Mouse (Mus musculus): ENCODE data around the gene Hand2. TPM values are rescaled to one million over a fixed set of nuclear protein-coding genes. Genes with fewer than 3 reads are reported as not detected.
A peak's percentile ranks its signal among the peaks of the same experiment; 100 is the strongest.

The Hand2 gene
- polyA plus RNA-seq, 1 experiment from 2014 or later: 9.4 TPM

DNA sequence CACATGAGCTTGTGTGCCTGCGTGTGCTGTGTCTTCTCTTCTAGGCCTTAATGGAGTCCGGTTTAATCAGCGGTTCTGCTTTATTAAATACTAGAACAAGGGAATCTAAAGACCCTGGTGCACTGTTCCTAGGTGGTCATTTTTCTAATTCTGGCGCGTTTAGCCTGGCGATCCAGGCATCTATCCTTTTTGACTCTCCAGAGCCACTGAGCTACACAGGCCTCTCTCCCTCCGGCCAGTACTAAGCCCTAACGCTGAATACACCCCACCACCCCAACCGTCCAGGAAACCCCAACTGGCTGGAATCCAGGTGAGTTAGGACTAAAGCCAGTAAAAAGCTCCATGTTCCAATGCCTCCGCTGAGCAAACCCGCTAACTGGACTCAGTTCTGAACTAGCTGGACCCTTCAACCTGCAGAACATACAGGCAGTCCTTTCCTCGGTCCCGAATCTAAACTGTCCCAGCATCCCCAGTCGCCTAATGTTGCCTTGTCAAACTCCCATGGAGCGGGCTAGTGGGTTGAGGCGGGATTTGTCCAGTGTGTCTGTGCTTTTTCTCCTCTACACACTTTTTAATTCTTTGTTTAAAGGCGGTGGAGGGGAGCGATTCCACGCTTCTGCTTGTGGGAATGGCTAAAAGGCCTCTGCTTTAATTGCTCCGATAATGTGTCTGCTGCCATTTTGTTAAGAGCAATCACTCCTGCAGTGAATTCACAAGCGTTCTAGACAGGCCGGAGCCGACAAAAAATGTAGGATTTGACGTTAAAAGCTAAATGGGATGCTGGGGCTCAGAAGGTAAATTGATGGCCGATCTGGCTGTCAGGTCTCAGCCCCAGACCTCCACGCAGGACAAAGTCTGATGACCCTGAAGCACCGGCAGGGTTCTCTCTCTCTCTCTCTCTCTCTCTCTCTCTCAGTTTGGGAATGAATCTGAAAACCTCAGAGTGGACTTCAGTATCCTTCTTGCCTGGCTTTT, 5.6 kb downstream of the Hand2 start:
- Histone ChIP-seq H3K4me3 (replicated peaks) (peak overlapping the region; percentile 35), H3K27me3 (replicated peaks) (peaks cover 53% of the 10 kb centered on the region), H3K4me2 (peak overlapping the region; percentile 57), H3K9ac (no peak overlapping the region), H3K36me3 (no peaks in the 10 kb centered on the region), H3K4me1 (peaks cover 14% of the 10 kb centered on the region; the same call in 1 of the 2 replicates), H3K9me3 (no peaks in the 10 kb centered on the region), H3K27ac (peak overlapping the region; percentile 78)
- ATAC-seq (ENCODE audit: insufficient read depth, low FRiP score, low read depth): no peak
- WGBS: 26% methylated on average over 27 of the region's 27 CpGs

DNA sequence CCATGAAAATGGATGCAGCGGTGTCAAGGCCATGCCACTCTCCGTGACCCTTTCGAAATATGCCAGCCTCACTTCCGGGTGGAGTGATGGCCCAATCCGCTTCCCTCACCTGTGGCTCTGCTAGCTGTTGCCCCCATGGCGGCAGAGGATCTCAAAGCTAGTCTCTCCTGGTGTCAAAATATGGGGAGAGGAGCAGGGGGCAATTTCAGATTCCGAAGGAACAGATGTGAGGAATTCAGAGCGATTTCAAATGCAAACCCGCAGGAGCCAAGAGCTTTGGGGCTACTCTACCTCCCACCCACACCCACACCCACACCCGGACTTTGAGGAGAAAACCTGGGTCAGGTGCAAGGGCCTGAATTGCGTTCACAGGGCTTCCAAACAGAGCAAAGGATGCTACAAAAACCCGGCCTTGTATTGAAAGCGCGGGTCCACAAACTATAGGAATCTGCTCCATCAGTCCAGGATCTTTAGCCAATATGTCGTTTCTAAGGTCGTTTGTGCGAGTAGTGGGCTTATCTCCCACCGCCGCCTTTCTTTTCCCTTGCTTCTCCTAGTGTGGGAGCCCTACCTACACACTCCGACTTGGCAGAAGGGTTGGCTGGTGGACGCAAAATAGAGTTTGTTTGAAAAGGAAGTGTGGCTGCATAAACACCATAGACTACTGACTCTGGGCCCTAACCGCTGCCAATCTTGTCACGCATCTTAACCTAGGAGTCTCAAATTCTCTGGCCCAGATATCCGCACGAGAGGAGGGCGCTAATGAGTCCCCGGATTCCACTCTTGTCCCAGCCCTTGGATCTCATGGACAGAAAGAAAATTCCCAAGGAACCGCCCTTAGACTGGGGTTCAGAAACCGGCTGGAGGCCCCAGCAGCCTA, 6.7 kb downstream of the Hand2 start:
- H3K4me1 ChIP-seq: peaks cover 9% of the 10 kb centered on the region; the same call in 1 of the 2 replicates
- H3K4me3 ChIP-seq (replicated peaks): peak overlapping the region; percentile 35
- H3K36me3 ChIP-seq: no peaks in the 10 kb centered on the region
- H3K27ac ChIP-seq: peak overlapping the region; percentile 78
- no peak overlapping the region for H3K9ac ChIP-seq
- ATAC-seq (ENCODE audit: insufficient read depth, low FRiP score, low read depth): no peak
- peak overlapping the region; percentile 57 for H3K4me2 ChIP-seq
- WGBS: 15% methylated on average over 29 of the region's 29 CpGs
- peaks cover 41% of the 10 kb centered on the region; the same call in 1 of the 2 replicates for H3K27me3 ChIP-seq (replicated peaks)
- H3K9me3 ChIP-seq: no peaks in the 10 kb centered on the region

DNA sequence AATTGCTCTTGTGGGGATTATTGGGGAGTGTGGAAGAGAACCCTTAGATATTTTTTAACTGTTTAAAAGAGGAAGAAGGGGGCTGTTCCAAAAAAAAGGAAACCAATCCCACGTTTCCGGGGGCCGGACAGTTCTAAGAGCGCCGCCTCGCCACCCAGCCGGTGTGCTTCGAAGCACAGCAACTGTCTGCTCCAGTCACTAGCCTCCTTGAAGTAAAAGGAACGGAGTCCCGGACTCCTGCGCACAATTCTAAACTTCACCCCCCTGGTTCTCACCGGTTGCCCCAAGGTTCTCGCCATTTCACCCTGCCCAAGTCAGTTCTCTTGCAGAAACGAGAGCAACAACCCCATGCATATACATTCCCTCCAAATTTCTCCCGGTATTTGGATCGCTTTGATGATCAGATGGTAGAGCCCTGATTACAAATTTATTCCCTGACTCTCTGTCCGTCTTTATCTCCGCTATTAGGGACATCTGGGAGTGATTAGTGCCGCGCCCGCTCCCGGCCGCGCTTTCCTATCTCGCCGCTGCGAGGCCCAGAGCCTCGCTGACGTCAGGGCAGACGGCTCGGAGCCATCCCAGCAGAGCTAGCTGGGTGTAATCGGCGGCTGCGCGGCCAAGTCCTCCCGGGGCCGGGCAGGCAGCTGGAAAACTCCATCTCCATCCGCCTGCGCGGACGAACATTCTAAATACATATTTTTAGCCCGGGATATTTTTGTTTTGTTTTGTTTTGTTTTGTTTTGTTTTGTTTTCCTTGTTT, 7.6 kb downstream of the Hand2 start:
- peaks cover 40% of the 10 kb centered on the region; the same call in 1 of the 2 replicates for H3K27me3 ChIP-seq (replicated peaks)
- H3K27ac ChIP-seq: peak overlapping the region; percentile 78
- no peak overlapping the region for H3K9ac ChIP-seq

DNA sequence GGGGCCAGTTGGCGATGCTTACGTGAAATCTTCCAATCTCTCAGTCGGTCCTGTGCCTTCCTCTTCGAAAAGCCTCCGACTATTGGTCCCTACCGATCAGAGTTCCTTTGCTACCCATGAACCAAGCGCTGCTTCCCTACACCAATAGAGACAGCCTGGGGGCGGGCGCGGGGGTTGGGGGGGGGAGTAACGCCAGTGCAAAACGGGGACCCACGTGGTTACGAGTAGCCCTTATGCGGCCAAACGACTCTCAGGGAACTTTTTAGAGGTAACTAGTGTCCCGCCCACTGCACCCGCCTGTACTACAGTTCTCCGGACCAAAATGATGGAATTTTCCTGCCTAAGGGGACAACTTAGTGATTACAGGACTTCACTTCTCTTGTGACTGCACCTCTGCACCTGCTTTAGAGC, 8.2 kb downstream of the Hand2 start:
- Histone ChIP-seq H3K9me3 (no peaks in the 10 kb centered on the region), H3K4me1 (peaks cover 9% of the 10 kb centered on the region; the same call in 1 of the 2 replicates), H3K36me3 (no peaks in the 10 kb centered on the region), H3K9ac (no peak overlapping the region), H3K4me3 (replicated peaks) (peak overlapping the region; percentile 32), H3K27ac (peak overlapping the region; percentile 78; the same call in 1 of the 2 replicates), H3K27me3 (replicated peaks) (peaks cover 40% of the 10 kb centered on the region; the same call in 1 of the 2 replicates), H3K4me2 (peak overlapping the region; percentile 57)
- whole genome bisulfite sequencing: 2% methylated on average over 19 of the region's 19 CpGs
- ATAC-seq (ENCODE audit: insufficient read depth, low FRiP score, low read depth): peak; percentile 18; the same call in 1 of the 2 replicates

More for the DNA sequence above, 7.6 kb downstream of the Hand2 start:
- peak; percentile 69 for ATAC-seq (ENCODE audit: insufficient read depth, low FRiP score, low read depth)
- WGBS: 2% methylated on average over 42 of the region's 42 CpGs
- Histone ChIP-seq H3K36me3 (no peaks in the 10 kb centered on the region), H3K9me3 (no peaks in the 10 kb centered on the region), H3K4me1 (peaks cover 9% of the 10 kb centered on the region; the same call in 1 of the 2 replicates), H3K4me2 (peak overlapping the region; percentile 57), H3K4me3 (replicated peaks) (peak overlapping the region; percentile 32)

DNA sequence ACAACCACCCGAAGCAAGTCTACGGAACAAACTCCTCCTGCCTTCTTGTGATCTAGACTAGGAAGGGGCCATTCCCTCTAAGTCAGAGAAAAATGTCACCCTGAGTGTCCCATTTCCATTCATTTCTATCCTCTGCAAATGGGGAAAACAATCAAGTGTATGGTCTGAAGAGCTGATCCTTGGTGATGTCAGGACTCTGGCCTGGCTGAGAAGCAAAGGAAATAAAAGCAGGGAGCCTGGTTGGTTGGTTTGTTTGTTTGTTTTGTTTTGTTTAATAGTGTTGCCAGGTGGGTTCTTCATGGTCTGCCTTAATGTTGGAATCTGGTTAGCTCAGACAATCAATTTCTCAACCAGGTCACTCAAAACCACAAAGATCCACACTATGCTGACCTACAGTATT, 9.3 kb downstream of the Hand2 start:
- Histone ChIP-seq H3K4me3 (replicated peaks) (no peak overlapping the region), H3K27me3 (replicated peaks) (peaks cover 41% of the 10 kb centered on the region; the same call in 1 of the 2 replicates), H3K9ac (no peak overlapping the region), H3K9me3 (no peaks in the 10 kb centered on the region), H3K4me1 (peaks cover 9% of the 10 kb centered on the region; the same call in 1 of the 2 replicates), H3K27ac (no peak overlapping the region), H3K4me2 (no peak overlapping the region), H3K36me3 (no peaks in the 10 kb centered on the region)
- ATAC-seq (ENCODE audit: insufficient read depth, low FRiP score, low read depth): no peak
- WGBS: 52% methylated on average over 2 of the region's 2 CpGs

DNA sequence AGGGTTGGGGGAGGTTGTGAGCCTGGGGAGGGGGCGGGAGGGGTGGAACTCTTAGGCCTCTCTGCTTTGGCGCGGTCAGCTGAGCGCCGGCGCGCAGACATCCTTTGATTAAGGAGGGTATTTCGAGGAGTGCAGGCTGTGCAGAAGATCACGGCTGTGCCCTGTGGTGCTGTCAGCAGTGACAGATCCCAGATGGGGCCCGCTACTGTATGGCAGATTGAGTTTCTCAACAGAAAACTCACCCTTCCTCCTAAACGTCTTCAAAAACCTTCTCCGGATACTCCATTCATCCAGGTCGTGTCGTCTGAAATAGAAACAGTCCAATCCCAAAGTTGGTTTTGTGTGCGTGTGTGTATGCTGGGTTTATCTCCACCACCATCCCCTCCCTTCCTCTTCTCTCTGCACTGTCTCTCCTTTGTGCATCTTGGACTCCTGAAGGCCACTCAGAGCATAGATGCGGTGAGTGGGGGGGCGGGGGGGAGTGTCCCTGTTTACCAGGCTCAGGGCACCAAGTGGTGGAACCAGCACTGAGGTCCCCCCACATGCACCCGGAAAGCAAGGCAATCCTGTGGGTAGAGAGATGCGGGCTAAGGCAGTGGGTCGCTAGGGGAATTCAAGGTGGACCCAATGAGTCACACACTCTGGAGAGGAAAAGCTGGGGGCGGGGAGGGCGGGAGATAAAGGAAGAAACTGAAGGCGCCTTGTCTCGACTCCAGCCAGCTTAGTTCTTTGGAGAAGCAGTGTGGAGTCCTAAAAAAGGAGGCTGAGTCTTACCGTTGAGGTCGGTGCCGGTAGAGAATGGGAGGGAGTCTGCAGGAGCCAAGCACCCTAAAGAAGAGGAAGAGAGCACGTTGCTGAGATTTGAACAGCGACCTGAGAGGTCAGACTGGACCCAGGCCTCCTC, 11.2 kb downstream of the Hand2 start:
- Histone ChIP-seq H3K27ac (peak overlapping the region; percentile 74), H3K9me3 (no peaks in the 10 kb centered on the region), H3K36me3 (no peaks in the 10 kb centered on the region), H3K9ac (no peak overlapping the region; the same call in 1 of the 2 replicates), H3K4me2 (peak overlapping the region; percentile 54), H3K4me3 (replicated peaks) (peak overlapping the region; percentile 34), H3K4me1 (peaks cover 9% of the 10 kb centered on the region; the same call in 1 of the 2 replicates), H3K27me3 (replicated peaks) (peaks cover 29% of the 10 kb centered on the region; the same call in 1 of the 2 replicates)
- WGBS: 4% methylated on average over 29 of the region's 29 CpGs
- peak; percentile 50 for ATAC-seq (ENCODE audit: insufficient read depth, low FRiP score, low read depth)

DNA sequence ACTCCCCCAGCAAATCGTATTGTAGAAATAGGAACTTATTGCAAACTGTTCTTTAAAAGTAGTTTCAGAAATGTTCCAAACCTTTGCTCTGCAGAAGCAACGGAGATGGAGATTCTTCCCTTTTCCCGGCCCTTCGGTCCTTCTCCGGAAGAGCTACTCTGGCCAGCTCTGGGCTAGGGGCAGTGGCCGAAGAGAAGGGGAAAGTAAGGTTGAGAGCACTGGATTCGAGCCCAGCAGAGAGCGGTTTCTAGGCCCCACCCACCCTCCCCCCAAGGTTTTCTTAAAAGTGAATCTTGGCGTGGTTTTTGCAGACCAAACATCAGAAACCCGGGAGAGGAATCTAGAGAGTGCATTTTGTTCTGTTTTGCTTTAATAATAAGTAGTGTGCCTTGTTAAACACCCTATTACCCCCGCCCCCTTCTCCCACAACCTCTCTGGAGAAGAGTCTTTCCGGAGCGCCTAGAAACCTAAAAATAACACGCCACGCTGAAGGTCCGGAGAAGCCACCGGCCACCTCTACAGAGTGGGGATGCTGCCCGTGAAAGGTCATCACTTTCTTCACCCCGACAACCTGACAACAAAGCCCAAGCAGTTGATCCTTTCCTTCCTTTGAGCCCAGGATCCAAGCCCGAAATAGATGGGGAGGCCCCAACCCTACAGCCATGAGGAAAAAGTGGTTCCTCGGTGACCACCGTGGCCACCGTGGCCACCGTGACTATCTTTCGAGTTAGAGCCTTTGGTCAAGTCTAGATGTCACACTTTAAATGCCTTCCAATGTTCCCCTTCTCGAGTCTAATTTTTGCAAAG, 12.1 kb downstream of the Hand2 start:
- Histone ChIP-seq H3K9ac (no peak overlapping the region; the same call in 1 of the 2 replicates), H3K4me2 (peak overlapping the region; percentile 54), H3K36me3 (no peaks in the 10 kb centered on the region), H3K4me1 (peaks cover 8% of the 10 kb centered on the region; the same call in 1 of the 2 replicates), H3K27me3 (replicated peaks) (peaks cover 26% of the 10 kb centered on the region; the same call in 1 of the 2 replicates), H3K4me3 (replicated peaks) (peak overlapping the region; percentile 34), H3K9me3 (no peaks in the 10 kb centered on the region), H3K27ac (peak overlapping the region; percentile 74)
- 9% methylated on average over 26 of the region's 26 CpGs for WGBS
- ATAC-seq (ENCODE audit: insufficient read depth, low FRiP score, low read depth): no peak

DNA sequence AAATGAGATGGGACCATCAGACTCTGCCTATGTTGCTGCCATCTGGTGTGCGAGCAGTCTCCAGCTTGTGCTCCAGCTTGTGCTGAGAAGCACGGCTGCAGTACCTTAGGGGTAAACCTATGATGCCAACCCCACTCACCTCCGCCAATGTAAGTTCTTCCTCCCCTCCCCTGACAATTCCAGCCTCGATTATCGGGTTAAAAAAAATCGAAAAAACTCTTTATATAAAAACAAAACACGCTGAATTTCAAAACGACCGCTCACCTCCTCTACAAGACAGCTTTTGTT, 12.6 kb downstream of the Hand2 start:
- WGBS: 5% methylated on average over 9 of the region's 9 CpGs
- H3K4me2 ChIP-seq: peak overlapping the region; percentile 54
- no peak for ATAC-seq (ENCODE audit: insufficient read depth, low FRiP score, low read depth)
- H3K27me3 ChIP-seq (replicated peaks): peaks cover 29% of the 10 kb centered on the region; the same call in 1 of the 2 replicates
- H3K9me3 ChIP-seq: no peaks in the 10 kb centered on the region
- peak overlapping the region; percentile 74 for H3K27ac ChIP-seq
- no peak overlapping the region for H3K9ac ChIP-seq
- H3K4me1 ChIP-seq: 0 out of 2 replicates have a peak, but pooled peaks cover 2% of the 10 kb centered on the region
- H3K36me3 ChIP-seq: no peaks in the 10 kb centered on the region
- peak overlapping the region; percentile 34 for H3K4me3 ChIP-seq (replicated peaks)

DNA sequence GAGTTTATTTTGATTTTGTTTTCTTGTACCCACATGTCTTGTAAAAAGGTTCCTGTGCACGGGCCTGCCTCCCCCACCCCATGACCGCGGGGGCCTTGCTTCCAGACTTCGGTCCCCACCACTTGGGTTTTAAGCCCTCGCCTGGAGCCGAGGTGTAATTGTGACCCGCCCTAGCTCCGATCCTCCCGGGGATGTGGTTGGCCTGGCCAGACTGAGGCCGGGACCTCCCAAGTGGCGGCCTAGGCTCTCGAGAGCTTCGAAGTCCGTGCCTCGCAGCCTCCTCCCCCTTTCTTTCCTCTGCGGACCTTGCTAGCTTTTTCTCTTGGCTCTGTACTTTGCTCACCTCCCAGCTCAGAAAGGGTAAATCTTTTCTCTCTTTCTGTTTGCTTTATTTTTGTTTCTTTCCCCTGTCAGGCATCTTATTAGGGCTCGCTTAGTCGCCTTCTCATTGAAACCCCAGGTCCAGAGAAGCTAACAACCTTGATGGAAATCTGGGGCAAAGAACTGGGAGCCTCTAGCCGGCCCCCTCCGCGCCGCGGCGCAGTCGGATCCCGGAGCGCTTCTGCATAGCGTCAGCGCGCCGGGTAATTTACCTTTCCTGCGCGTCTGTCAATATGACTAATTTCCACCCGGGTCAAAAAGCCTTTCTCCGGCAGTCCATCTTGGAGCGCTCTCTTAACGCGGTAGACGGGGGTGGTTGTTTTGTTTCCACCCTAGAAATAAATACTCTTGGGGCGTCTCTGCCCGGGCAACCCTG, 13.2 kb downstream of the Hand2 start:
- Histone ChIP-seq H3K9me3 (no peaks in the 10 kb centered on the region), H3K9ac (no peak overlapping the region), H3K4me2 (peak overlapping the region; percentile 54), H3K27me3 (replicated peaks) (peaks cover 31% of the 10 kb centered on the region), H3K27ac (peak overlapping the region; percentile 74), H3K4me1 (no peaks in the 10 kb centered on the region), H3K4me3 (replicated peaks) (peak overlapping the region; percentile 34), H3K36me3 (no peaks in the 10 kb centered on the region)
- WGBS: 2% methylated on average over 41 of the region's 41 CpGs
- ATAC-seq (ENCODE audit: insufficient read depth, low FRiP score, low read depth): no peak

Data from stomach, embryonic 15.5 days (tissue).